Mouse (Mus musculus): ENCODE results near the gene Tmem189. TPM values are rescaled to one million over a fixed set of nuclear protein-coding genes. Genes with fewer than 3 reads are reported as not detected.
A peak's percentile ranks its signal among the peaks of the same experiment; 100 is the strongest.

Gene Tmem189
- polyA plus RNA-seq, 1 experiment from 2014 or later, result 30.4 TPM

- peaks cover 20% of the 10 kb centered on the region for H3K4me1 ChIP-seq
- H3K27me3 ChIP-seq (replicated peaks), result 0 out of 2 replicates have a peak, but pooled peaks cover 8% of the 10 kb centered on the region
- 47% methylated on average over 6 of the region's 6 CpGs for WGBS (ENCODE audit: insufficient replicate concordance)
- H3K9ac ChIP-seq, result no peak overlapping the region
- no peak overlapping the region for H3K27ac ChIP-seq
- no peaks in the 10 kb centered on the region for H3K9me3 ChIP-seq (replicated peaks)
- ATAC-seq, result no peak
- H3K4me3 ChIP-seq, result no peak overlapping the region
- no peaks in the 10 kb centered on the region for H3K36me3 ChIP-seq
- no peak overlapping the region for H3K4me2 ChIP-seq
Measured at GRCm38 (mm10) chr2:167715008-167715407, 25.4 kb upstream of the Tmem189 start.

DNA sequence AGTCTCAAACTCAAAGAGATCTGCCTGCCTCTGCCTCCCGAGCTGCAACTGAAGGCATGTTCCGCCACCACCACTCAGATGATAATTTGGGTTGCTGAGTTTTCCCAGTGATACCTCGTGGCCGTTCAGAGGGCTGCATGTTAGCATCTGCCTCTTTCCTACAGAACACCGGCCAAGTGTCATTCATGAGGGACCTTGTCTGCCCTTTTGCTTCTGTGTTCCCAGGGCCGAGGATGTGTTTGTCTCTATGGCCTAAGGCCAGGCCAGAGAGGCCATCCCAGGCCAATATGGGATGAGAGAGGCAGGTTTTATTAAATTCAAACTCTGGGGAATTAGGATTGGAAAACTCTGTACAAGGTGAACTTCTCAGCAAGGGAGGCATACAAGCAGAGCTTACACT lies 24.7 kb upstream of the Tmem189 start:
- H3K4me2 ChIP-seq, result no peak overlapping the region
- no peak overlapping the region for H3K27ac ChIP-seq
- H3K4me3 ChIP-seq, result no peak overlapping the region
- H3K9me3 ChIP-seq (replicated peaks), result no peaks in the 10 kb centered on the region
- WGBS (ENCODE audit: insufficient replicate concordance), result 77% methylated on average over 6 of the region's 6 CpGs
- no peak for ATAC-seq
- no peak overlapping the region for H3K9ac ChIP-seq
- H3K36me3 ChIP-seq, result no peaks in the 10 kb centered on the region
- 0 out of 2 replicates have a peak, but pooled peaks cover 8% of the 10 kb centered on the region for H3K27me3 ChIP-seq (replicated peaks)
- peaks cover 23% of the 10 kb centered on the region for H3K4me1 ChIP-seq

DNA sequence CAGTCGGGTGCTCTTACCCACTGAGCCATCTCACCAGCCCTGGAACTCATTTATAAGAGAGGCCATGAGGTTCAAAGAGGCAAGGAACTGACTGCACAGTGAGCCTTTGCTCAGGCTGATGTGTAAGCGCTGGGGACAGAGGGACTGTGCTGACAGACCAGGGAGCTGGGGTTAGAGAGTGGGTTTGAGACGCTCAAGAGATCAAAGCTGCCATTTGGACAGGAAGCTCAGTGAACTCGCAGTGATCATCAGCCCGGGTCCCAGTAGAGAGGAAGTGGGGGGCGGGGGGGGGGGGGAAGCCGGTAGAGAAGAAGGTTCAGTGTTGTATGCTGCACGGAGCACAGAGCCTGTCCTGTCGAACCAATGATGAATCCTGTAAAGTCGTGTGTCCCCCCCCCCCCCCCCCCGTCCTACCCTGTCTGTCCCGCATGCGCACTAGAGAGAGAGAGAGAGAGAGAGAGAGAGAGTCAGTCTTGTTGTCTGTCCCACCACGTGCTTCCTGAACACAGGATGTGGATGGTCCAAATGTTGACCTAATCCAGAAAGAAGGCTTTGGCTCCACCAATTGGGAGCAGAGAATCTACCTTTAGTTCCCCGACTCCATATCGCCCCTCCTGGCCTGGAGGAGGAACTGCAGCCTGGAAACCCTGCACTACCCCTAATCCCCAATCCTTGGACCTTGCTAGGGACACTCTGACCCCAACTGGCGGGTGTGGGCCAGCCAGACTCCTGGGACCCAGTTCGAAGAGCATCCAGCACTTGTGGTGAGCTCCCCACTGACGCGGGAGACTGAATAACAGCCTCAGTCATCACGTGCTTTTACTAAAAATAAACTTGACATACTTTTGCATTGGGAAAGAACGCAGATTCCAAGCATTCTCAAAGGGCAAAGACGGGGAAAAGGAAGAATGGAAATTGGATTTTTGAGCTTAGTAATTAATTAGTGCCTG lies 23.5 kb upstream of the Tmem189 start:
- H3K27ac ChIP-seq, result 0 out of 2 replicates have a peak overlapping the region, but pooled peaks have one; percentile 16
- H3K4me2 ChIP-seq, result 0 out of 2 replicates have a peak overlapping the region, but pooled peaks have one; percentile 5

DNA sequence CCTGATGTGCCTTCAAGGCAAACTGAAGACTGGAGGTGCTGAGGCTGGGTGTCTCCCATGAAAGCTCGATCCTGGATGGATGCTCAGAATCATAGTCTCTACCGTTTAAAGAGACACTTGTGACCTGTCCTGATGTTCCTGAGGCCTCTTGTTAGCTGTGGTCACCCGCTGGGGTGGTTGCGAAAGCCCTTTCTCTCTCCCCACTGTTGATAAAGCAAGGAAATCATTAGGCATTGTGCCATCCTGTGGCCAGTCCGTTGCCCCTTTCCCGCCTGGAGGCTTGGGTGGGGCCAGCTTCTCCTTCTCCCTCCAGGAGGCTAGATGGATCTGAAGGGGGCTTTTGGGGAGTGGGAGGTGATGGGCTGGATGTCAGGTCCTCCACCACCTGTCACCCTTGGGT lies 21.0 kb upstream of the Tmem189 start:
- no peak overlapping the region for H3K9ac ChIP-seq
- no peak overlapping the region for H3K4me3 ChIP-seq
- no peak overlapping the region for H3K27ac ChIP-seq
- no peaks in the 10 kb centered on the region for H3K36me3 ChIP-seq
- 36% methylated on average over 6 of the region's 6 CpGs for WGBS (ENCODE audit: insufficient replicate concordance)
- no peak overlapping the region for H3K4me2 ChIP-seq
- peaks cover 13% of the 10 kb centered on the region for H3K27me3 ChIP-seq (replicated peaks)
- no peaks in the 10 kb centered on the region for H3K9me3 ChIP-seq (replicated peaks)
- no peak for ATAC-seq
- peaks cover 18% of the 10 kb centered on the region for H3K4me1 ChIP-seq

More for the DNA sequence above, 23.5 kb upstream of the Tmem189 start:
- WGBS (ENCODE audit: insufficient replicate concordance), result 49% methylated on average over 16 of the region's 23 CpGs
- H3K9me3 ChIP-seq (replicated peaks), result no peaks in the 10 kb centered on the region
- peaks cover 23% of the 10 kb centered on the region for H3K4me1 ChIP-seq
- H3K27me3 ChIP-seq (replicated peaks), result peaks cover 13% of the 10 kb centered on the region; the same call in 1 of the 2 replicates
- H3K36me3 ChIP-seq, result no peaks in the 10 kb centered on the region
- ATAC-seq, result no peak
- no peak overlapping the region for H3K4me3 ChIP-seq
- H3K9ac ChIP-seq, result no peak overlapping the region

DNA sequence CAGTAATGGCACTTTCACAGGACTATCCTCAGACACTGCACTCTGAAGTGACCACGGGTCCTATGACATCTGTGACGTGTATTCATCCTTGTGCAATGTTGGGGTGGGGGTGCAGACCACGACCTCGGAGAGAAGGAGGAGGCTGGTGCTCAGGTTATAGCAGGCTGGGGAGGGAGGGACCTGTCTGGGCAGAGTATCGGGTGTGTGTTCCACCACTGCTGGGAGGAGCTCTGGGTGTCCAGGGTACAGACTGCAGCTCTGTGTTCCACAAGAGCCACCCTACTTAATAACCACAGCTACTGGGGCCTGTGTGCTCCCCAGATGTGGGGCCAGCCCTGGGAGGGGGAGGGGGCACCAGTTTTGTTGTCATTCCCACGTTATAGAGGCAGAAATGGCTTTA lies 20.3 kb upstream of the Tmem189 start:
- no peak overlapping the region for H3K27ac ChIP-seq

GRCm38 (mm10) chr2:167708373-167708772 lies 18.8 kb upstream of the Tmem189 start:
- Histone ChIP-seq H3K4me3 (no peak overlapping the region), H3K27me3 (replicated peaks) (peaks cover 14% of the 10 kb centered on the region), H3K36me3 (no peaks in the 10 kb centered on the region), H3K9me3 (replicated peaks) (no peaks in the 10 kb centered on the region), H3K9ac (no peak overlapping the region), H3K4me1 (peaks cover 18% of the 10 kb centered on the region), H3K27ac (no peak overlapping the region), H3K4me2 (no peak overlapping the region)
- ATAC-seq, result no peak
- 54% methylated on average over 15 of the region's 15 CpGs for whole genome bisulfite sequencing (ENCODE audit: insufficient replicate concordance)

More for the DNA sequence above, 20.3 kb upstream of the Tmem189 start:
- Histone ChIP-seq H3K9me3 (replicated peaks) (no peaks in the 10 kb centered on the region), H3K4me3 (no peak overlapping the region), H3K4me1 (peaks cover 18% of the 10 kb centered on the region), H3K27me3 (replicated peaks) (peaks cover 13% of the 10 kb centered on the region), H3K36me3 (no peaks in the 10 kb centered on the region), H3K4me2 (no peak overlapping the region), H3K9ac (no peak overlapping the region)
- no peak for ATAC-seq
- 44% methylated on average over 6 of the region's 6 CpGs for WGBS (ENCODE audit: insufficient replicate concordance)

DNA sequence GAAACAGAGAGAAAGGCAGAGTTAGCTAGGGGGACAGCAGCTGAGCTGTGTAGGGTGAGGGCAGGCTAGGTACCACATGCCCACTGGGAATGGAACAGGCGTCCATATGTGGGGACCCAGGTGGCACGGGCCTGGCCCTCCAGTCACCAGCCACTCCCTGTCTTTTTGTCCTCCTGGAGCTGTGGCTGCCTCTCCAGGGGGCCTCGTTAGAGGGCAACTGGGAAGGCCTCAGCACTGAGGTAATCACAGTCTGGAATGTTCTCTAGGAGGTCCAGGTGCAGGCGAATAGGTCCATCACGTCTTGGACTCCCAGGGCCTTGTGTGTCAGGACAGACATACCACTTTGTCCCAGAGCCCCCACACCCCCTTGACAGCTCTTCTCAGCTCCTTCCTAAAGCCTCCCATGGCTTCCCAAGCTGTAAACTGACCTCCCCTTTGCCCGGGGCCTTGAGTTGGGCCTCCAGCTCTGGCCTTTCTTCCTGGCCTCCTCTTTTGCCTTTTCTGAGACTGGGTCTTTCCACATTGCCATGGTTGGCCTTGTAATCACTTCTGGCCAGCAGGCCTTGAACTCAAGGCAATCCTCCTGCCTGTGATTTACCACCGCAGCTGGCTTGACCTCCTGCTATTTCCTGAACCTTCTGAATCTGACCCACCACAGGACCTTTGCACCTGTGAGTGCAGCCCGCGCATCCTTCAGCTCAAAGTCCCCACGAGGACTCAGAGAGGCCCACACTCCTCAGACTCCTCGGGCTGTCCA lies 16.7 kb upstream of the Tmem189 start:
- ATAC-seq, result 0 out of 2 replicates have a peak, but pooled peaks have one; percentile 9
- Histone ChIP-seq H3K4me2 (no peak overlapping the region), H3K4me3 (no peak overlapping the region), H3K9ac (no peak overlapping the region), H3K27me3 (replicated peaks) (peaks cover 14% of the 10 kb centered on the region), H3K4me1 (peaks cover 17% of the 10 kb centered on the region), H3K27ac (no peak overlapping the region), H3K9me3 (replicated peaks) (no peaks in the 10 kb centered on the region), H3K36me3 (no peaks in the 10 kb centered on the region)
- WGBS (ENCODE audit: insufficient replicate concordance), result 70% methylated on average over 11 of the region's 11 CpGs

GRCm38 (mm10) chr2:167704409-167704808 lies 14.8 kb upstream of the Tmem189 start:
- no peaks in the 10 kb centered on the region for H3K9me3 ChIP-seq (replicated peaks)
- H3K27me3 ChIP-seq (replicated peaks), result peaks cover 14% of the 10 kb centered on the region
- ATAC-seq, result no peak

GRCm38 (mm10) chr2:167702126-167702525 lies 12.5 kb upstream of the Tmem189 start:
- Histone ChIP-seq H3K4me1 (peaks cover 19% of the 10 kb centered on the region), H3K4me3 (no peak overlapping the region), H3K4me2 (no peak overlapping the region), H3K36me3 (no peaks in the 10 kb centered on the region), H3K27me3 (replicated peaks) (peaks cover 8% of the 10 kb centered on the region), H3K9ac (no peak overlapping the region), H3K9me3 (replicated peaks) (no peaks in the 10 kb centered on the region), H3K27ac (no peak overlapping the region)
- ATAC-seq, result no peak
- 67% methylated on average over 6 of the region's 6 CpGs for WGBS (ENCODE audit: insufficient replicate concordance)

More at GRCm38 (mm10) chr2:167704409-167704808, 14.8 kb upstream of the Tmem189 start:
- no peak overlapping the region for H3K27ac ChIP-seq
- peaks cover 4% of the 10 kb centered on the region; the same call in 1 of the 2 replicates for H3K4me1 ChIP-seq
- H3K4me2 ChIP-seq, result no peak overlapping the region
- no peak overlapping the region for H3K9ac ChIP-seq
- WGBS (ENCODE audit: insufficient replicate concordance), result 72% methylated on average over 4 of the region's 4 CpGs
- H3K36me3 ChIP-seq, result no peaks in the 10 kb centered on the region
- H3K4me3 ChIP-seq, result no peak overlapping the region

DNA sequence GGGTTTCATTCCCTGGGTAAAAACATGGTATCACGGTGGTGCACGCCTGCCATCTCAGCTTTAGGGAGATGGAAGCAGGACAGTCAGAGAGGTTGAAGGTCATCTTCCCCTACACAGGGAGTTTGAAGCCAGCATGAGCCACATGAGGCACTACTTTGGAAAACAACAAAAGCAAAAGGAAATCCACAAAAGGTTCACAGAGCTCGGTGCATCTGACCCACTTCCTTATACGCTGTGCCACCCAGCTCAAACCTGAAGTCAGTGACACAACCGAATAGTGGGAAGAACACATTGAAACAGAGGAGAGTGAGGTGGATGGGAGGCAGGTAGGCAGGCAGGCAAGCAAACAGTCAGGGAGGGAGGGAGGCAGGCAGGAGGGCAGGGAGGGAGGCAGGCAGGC lies 11.8 kb upstream of the Tmem189 start:
- Histone ChIP-seq H3K4me2 (no peak overlapping the region), H3K4me1 (peaks cover 19% of the 10 kb centered on the region), H3K27ac (no peak overlapping the region), H3K9ac (no peak overlapping the region), H3K9me3 (replicated peaks) (no peaks in the 10 kb centered on the region), H3K27me3 (replicated peaks) (peaks cover 8% of the 10 kb centered on the region), H3K4me3 (no peak overlapping the region), H3K36me3 (no peaks in the 10 kb centered on the region)
- ATAC-seq, result no peak
- WGBS (ENCODE audit: insufficient replicate concordance), result 49% methylated on average over 5 of the region's 5 CpGs

DNA sequence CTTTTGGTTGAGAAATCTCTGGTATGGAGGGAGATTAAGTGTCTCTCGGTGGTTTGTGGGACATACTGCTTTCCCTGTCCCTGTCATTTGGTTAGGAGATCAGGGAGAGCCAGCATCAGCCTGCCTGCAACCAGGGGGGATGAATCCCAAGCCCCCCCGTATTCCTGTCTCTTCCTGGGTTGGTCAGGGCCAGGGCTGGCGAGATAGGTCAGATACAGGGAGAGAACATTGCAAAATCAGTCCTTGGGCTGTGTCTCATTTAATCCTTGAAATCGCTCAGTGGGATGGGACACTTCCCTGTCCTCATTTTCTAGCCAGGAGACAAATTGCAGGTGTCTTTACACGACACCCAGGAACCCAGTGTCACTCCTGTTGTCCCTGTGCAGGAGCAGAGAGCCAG lies 10.4 kb upstream of the Tmem189 start:
- H3K36me3 ChIP-seq, result no peaks in the 10 kb centered on the region
- ATAC-seq, result no peak
- WGBS (ENCODE audit: insufficient replicate concordance), result 58% methylated on average over 5 of the region's 5 CpGs
- H3K27ac ChIP-seq, result no peak overlapping the region
- H3K4me3 ChIP-seq, result no peak overlapping the region
- H3K4me2 ChIP-seq, result no peak overlapping the region
- peaks cover 2% of the 10 kb centered on the region; the same call in 1 of the 2 replicates for H3K27me3 ChIP-seq (replicated peaks)
- H3K4me1 ChIP-seq, result peaks cover 19% of the 10 kb centered on the region
- no peak overlapping the region for H3K9ac ChIP-seq
- no peaks in the 10 kb centered on the region for H3K9me3 ChIP-seq (replicated peaks)
